Mouse (Mus musculus) adrenal gland, adult 18-20 months (tissue): Measurements from ENCODE around the gene Pip4k2c. TPM values are rescaled to one million over a fixed set of nuclear protein-coding genes. Genes with fewer than 3 reads are reported as not detected.
"Not testable (repeated sequence)": the region's sequence is repeated elsewhere in the genome, so short reads cannot be mapped to it uniquely, and the experiment has no call there.

Source experiments
- DNase-seq, 2 experiments: peaks; one replicate each; pipeline ENCODE4 v3.0.0; 2021 to 2022; ENCODE audit warnings: low spot score in 2 of 2
- total RNA-seq, 2 experiments: library from RNA; stranded (reverse); gene quantifications; 1 replicate in 1 of 2; 2 replicates in 1 of 2; pipeline ENCODE4 v1.2.3; 2021

Gene Pip4k2c
- total RNA-seq, 2 experiments from 2014 or later: 41.5 to 44.7 TPM

DNA sequence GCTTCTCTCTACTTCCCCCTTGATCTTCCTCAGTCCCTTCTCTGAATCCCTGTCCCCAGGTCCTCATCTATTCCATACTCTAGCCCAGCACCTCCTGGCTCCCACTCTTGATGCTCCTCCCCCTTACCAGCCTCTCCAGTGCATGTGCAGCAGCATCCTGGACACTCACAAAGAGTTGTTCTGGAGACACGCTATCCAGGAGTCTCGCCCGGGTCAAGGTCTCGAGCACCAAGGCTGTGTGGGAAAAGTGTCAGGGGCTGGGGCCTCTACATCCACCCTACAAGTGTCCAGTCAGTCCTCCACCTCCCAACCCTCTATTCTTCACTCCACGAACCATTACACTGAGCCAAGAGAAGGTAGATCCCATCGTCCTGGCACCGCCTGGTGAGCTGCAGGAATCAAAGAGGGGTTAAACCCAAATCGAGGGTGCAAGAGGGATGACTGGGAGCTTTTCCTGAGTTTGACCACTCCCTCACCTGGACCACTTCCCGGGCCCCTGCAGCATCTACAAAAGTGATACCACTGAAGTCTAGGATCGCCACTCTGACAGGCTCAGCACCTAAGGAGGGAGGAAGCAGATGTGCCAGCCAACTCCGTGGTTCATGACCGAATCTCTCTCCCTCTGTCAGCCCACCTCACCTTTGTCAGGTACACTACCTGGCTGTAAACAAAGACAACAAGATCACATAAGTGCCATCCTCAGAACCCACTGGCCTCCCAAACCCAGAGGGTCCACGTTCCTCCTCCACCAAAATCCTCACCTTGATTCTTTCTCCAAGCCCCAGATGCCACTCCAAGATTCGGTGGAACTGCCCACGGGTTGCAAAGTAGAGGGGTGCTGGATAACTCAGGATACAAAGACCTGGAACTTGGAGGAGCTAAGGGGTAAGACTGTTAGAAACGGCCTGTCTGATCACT, 38.0 kb downstream of the Pip4k2c start:
- DNase-seq: no peak

DNA sequence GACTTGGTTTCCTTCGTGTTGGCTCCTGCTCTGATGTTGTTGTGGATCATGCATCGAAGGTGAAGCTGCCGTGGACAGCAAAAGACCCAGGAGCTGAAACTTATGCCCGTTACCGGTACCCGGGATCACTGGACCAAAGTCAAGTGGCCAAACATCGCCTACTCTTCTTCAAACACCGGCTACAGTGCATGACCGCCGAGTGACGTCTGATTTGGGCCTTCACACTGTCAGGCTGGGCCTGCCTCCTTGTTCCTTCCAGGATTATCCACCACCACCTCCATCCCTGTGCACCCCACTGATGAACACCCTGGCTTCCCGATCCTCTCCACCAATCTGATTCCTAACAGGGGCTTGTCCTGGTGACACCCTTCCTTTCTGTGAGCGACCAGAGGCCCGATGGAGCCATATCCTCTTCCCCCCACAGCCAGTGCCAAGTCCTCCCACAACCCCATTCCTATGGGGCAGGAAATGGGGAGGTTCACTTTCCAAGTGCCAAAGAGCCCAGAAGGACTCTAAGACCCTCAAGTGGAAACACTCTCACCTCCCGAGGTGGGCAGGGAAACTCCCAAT, 39.7 kb downstream of the Pip4k2c start:
- no peak for DNase-seq

GRCm38 (mm10) chr10:127170837-127171272, 40.5 kb downstream of the Pip4k2c start:
- DNase-seq: peak; percentile 79 to 82

GRCm38 (mm10) chr10:127170002-127170401, 41.4 kb downstream of the Pip4k2c start:
- no peak for DNase-seq

GRCm38 (mm10) chr10:127167614-127168192, 43.7 kb downstream of the Pip4k2c start:
- no peak for DNase-seq

DNA sequence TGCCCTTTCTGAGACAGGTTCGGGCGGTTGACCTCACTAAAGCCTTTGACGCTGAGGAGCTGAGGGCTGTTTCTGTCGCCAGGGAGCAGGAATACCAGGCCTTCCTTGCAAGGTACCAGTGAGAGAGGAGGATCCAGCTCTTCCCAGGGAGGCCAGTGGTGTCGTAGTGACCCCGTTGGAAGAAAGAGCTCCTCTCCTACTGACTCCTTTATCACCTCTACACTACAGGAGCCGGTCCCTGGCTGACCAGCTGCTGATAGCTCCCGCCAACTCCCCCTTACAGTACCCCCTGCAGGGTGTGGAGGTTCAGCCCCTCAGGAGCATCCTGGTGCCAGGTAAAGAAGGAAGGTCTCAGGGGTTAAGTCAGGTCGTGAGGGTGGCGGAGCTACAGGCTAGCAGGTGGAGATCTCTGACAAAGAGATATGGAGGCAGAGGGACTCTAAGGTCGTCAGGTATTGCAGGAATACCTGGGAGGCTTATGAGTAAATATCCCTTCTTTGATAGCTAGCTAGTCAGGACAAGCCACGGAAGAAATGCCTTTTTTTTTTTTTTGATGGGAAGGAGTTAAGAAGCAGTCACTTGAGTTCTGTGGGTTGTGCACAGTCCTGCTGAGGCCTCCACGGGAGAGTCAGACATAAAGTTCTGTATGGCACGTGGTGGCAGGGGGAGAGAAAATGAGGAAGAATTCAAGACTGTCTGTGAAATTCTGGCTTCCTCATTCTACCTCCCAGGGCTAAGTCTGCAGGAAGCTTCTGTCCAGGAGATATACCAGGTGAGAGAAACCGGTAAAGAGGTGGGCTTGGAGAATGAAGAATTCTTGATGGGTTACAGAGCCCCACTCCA, 44.4 kb downstream of the Pip4k2c start:
- DNase-seq: no peak

DNA sequence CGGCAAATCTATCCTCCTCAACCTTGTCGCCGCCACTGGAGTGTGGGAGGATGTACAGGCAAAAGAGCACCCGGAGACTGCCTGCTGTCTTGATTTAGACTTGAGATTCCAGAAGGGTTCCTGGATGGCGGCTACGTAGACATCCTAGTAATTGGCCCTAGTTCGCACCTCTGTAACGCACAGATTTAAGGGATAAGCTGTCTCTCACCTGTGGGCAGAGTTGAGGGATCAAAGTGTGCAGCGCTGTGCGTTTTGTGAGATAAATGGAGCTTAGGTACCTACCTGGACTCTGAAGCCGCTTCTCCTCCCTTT, 45.0 kb downstream of the Pip4k2c start:
- no peak for DNase-seq

GRCm38 (mm10) chr10:127165654-127166403, 45.6 kb downstream of the Pip4k2c start:
- peak; percentile 35 to 46 for DNase-seq

- peak in 1 of 2 experiments; percentile 40 for DNase-seq
Observed at GRCm38 (mm10) chr10:127165354-127165653, 46.1 kb downstream of the Pip4k2c start.

- DNase-seq: peak; percentile 70 to 79
Observed at GRCm38 (mm10) chr10:127164631-127165353, 46.6 kb downstream of the Pip4k2c start, which contains the start of gene B4galnt1. B4galnt1 (plus strand) TSS chr10:127165225.

- no peak for DNase-seq
Observed at GRCm38 (mm10) chr10:127164190-127164589, 47.2 kb downstream of the Pip4k2c start.

- not testable (repeated sequence) for DNase-seq
Observed at GRCm38 (mm10) chr10:127162771-127163261, 48.6 kb downstream of the Pip4k2c start.

DNA sequence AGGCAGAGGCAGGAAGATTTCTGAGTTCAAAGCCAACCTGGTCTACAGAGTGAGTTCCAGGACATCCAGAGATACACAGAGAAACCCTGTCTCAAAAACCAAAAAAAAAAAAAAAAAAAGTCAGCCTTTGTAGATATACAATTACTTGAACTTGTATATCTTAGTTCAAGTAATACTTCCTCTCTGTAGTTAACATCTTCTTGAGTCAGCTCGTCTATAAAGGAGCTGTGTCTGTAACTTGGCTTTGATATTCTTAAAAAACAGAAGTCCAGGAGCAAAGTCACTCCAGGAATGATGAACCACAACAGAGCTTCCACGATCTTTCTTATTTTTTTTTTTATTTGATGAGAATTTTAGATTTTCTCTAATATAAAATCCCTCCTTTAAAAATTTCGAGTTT, 50.7 kb downstream of the Pip4k2c start:
- DNase-seq: no peak

DNA sequence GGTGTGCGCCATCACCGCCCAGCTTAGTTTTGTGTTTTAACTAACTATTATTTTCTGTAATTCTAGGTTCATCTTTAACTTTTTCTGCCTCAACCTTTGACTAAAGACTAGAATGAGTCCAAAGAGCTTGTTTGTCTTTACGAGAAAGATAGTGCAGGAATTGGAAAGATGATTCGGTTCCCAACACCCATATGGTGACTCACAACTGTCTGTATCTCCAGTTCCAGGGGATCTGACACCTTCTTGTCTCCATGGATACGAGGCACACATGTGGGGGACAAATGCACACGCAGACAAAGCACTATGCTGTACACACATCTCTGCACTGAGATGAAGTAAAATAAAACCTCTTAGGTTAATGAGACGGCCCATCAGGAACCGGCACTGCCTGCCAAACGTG, 51.3 kb downstream of the Pip4k2c start:
- no peak for DNase-seq

DNA sequence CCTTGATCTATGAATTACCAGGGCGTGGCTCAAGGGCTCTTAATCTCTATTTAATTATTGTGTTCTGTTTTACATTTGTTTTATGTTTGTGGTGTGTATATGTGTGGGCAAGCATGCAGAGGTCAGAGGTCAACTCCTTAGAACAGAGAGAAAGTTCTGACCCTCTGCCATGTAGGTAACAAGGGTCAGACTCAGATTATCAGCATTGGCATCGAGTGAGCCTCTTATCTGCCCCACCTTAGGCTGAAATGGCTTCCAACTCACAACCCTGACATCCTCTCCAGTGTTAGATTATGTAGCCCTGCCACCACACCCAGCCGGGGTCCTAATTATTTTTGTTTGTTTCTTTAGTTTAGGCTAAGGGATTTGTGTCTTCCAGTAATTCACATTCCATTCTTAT, 52.9 kb downstream of the Pip4k2c start:
- no peak for DNase-seq

GRCm38 (mm10) chr10:127156511-127156910, 54.9 kb downstream of the Pip4k2c start:
- no peak for DNase-seq

GRCm38 (mm10) chr10:127156089-127156488, 55.3 kb downstream of the Pip4k2c start:
- no peak for DNase-seq

GRCm38 (mm10) chr10:127154652-127155051, 56.7 kb downstream of the Pip4k2c start:
- no peak for DNase-seq

DNA sequence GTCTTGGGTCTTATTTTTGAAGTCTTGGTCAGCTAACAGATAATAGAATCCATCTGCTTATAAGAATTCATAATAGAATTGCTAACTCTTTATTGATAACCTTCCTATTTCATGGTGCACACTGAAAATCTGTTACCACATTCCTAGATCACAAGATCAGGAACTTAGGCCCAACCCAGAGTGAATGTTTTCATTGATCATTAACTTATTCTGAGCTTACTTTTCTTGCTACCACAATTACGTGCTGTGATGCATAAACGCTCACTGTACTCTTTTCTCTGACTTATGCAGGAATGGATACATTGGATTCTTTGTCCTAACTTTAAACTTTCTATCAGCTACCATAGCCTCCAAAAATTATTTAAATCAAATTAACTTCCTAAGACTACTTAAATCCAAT, 57.1 kb downstream of the Pip4k2c start:
- DNase-seq: no peak

- DNase-seq: no peak
Observed at GRCm38 (mm10) chr10:127153323-127153722, 58.1 kb downstream of the Pip4k2c start.
